Mouse (Mus musculus) brain, embryonic 14.5 days (tissue): ENCODE data around the gene Gm20489. TPM values are rescaled to one million over a fixed set of nuclear protein-coding genes. Genes with fewer than 3 reads are reported as not detected.
A peak's percentile ranks its signal among the peaks of the same experiment; 100 is the strongest.

Source experiments
- DNase-seq: peaks from one replicate; pipeline ENCODE4 v3.0.0-alpha.2; 2011; ENCODE audit warnings: low read depth
- CTCF ChIP-seq: fragments of 200-500 bp; IDR thresholded peaks from 2 replicates; pipeline ENCODE4 v1.5.1; 2012; ENCODE audit warnings: inconsistent platforms, mild to moderate bottlenecking, moderate library complexity, borderline replicate concordance; ENCODE audit not compliant: insufficient read depth, insufficient read length; ENCODE audit errors: extremely low read depth
- POLR2A ChIP-seq: fragments of 200-500 bp; IDR thresholded peaks from 2 replicates; pipeline ENCODE4 v1.6.1; 2012; ENCODE audit warnings: mild to moderate bottlenecking, inconsistent platforms, borderline replicate concordance; ENCODE audit not compliant: poor library complexity, insufficient read depth, insufficient read length, severe bottlenecking; ENCODE audit errors: extremely low read depth
- polyA plus RNA-seq: library from polyadenylated mRNA; depleted of rRNA; stranded (reverse); fragments of >200 nt; gene quantifications from 2 replicates; pipeline ENCODE4 v1.2.3, GENCODE M21; 2012

Gm20489 gene
- polyA plus RNA-seq, 1 experiment: not detected

DNA sequence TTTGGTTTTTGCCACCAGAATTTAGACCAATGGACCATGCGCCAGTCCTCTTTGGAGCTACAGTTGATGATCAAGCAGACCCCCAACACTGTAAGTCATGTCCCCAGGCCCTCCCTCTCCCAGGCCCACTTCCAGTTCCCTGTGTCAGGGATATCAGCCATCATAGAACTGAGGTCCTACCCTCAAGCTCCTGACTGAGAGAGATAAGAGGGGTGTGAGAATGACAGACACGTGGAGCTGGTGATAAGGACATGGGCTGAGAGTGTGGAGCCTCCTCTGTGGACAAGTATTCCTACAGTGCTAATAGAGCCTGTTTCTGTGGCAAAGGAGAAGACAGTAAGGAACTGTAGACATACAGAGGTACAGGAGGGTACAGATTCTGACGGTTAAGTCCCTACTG lies 18.7 kb upstream of the Gm20489 start:
- TF ChIP-seq POLR2A (no peak), CTCF (no peak)
- DNase-seq: no peak

DNA sequence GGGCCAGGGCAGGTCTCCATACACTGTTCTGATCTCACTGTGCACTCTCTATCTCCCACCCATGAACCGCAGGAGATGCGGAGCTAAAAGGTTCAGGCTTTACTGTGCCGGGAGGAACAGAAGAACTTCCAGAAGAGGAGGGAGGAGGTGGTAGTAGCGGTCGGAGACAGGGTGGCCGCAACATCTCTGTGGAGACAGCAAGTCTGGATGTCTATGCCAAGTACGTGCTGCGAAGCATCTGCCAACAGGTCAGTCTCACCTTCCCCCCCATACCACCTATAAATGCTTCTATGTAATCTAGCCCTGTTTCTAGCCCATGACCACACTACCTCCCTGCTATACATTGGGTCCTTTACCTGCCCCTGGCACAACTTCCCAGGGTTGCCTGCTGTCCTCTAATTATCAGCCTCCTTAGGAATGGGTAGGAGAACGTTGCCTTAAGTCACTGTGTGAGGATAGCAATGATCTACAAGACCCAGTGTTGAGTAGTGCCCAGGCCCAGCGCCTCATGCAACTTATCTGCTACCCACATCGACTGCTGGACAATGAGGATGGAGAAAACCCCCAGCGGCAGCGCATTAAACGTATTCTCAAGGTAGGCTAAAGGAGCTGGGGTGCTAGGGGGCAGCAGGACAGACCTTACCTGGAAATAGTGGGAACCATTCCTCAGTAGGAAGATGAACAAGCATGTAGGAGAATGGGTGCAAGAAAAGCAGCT lies 17.3 kb upstream of the Gm20489 start:
- no peak for DNase-seq
- TF ChIP-seq CTCF (no peak), POLR2A (no peak)

DNA sequence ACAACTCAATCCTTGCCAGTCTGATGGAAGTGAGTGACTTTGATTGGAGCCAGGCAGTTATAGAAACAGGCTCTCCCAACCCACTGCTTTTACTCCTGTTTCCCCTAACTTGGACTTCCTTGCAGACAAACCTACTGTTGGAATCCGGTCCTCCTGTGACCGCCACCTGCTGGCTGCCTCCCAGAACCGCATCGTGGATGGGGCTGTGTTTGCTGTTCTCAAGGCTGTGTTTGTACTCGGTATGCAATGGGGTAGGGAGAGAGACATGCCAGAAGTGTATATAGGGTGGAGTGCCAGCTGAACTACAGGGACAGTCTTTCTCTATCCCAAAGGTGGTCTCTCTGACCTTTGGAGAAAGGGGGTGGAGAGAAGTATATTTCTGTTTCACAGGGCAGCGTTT lies 16.7 kb upstream of the Gm20489 start:
- peak; percentile 68 for DNase-seq
- TF ChIP-seq POLR2A (no peak), CTCF (peak; percentile 76)

DNA sequence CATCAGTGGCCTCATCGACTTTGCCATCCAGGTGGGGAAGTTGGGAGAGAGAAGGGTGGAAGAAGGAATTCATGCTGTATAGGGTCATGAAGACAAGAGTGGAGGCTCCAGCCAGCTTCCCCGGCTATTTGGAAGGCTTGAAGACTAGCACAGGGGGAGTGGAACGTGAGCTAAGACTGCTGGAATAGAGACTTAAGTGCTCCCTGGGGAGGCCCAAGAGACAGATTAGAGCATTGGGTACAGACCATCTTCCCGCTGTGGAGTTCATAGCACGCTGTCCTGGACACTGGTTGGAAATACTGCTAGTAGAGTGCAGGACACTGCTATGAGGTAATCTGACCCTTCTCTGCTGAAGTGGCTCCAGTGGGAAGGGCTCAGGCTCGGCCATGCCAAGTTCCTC lies 14.0 kb upstream of the Gm20489 start:
- DNase-seq: no peak
- TF ChIP-seq CTCF (no peak), POLR2A (no peak)

DNA sequence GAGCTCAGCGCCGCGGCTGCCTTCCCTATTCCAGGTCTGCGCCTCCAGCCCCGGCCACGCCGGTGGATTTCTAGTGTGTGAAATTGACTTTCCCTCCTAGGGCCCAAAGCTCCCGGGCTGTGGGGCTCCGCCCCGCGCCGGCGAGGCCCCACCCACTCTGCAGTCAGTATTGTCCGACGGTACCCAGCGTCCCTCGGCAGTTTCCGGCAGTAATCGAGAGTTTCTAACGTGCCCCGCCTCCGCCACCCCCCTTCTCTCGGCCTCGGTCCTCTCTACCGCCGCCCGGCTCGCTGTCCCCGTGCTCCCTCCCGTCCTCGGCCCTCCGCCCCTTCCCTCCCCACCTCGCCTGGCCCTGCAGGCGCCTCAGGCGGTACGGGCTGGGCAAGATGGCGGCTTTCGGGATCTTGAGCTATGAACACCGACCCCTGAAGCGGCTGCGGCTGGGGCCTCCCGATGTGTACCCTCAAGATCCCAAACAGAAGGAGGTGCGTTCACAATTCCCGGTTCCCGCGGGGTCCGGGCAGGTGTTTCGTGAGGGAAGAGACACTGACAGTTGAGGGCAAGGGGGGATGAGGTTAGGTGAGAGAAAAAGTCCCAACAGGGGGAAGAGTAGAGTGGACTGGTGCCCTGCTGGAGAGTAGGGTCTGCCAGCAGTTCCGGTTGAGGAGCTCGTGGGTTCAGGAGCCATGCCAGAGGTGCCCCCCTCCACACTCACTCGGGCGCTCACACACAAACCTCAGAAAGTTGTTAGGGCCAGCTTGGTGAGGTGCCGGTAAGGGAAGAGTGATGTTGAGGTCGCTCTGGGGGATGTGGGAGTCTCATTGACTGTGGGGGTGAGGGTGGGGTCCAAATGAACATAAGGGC lies 5.3 kb upstream of the Gm20489 start, which contains the start of gene Med12:
TSS of gene Med12 (plus strand) at position 156 of the 864 bp plus-strand sequence.
- DNase-seq: peak; percentile 96
- TF ChIP-seq CTCF (no peak), POLR2A (0 out of 2 replicates have a peak, but pooled peaks have one; percentile 7)

DNA sequence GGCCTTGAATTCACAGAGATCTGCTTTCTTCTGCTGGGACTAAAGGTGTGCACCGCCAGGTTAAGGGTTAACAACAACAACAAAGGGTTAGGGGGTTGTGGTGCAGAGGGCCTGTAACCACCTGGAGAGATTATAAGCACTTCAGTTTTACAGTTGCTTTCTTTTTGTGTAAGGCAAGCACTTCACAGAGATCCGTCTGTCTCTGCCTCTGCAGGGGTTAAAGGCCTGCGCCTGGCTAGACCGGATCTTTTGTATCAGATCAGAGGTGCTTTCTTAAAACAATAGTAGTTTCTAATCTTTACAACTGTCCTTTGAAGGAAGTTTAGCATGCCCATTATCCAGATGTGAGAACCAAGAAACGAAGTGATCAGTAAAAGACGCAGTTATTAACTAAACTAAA lies 4.6 kb upstream of the Gm20489 start:
- TF ChIP-seq CTCF: no peak
- no peak for TF ChIP-seq POLR2A

DNA sequence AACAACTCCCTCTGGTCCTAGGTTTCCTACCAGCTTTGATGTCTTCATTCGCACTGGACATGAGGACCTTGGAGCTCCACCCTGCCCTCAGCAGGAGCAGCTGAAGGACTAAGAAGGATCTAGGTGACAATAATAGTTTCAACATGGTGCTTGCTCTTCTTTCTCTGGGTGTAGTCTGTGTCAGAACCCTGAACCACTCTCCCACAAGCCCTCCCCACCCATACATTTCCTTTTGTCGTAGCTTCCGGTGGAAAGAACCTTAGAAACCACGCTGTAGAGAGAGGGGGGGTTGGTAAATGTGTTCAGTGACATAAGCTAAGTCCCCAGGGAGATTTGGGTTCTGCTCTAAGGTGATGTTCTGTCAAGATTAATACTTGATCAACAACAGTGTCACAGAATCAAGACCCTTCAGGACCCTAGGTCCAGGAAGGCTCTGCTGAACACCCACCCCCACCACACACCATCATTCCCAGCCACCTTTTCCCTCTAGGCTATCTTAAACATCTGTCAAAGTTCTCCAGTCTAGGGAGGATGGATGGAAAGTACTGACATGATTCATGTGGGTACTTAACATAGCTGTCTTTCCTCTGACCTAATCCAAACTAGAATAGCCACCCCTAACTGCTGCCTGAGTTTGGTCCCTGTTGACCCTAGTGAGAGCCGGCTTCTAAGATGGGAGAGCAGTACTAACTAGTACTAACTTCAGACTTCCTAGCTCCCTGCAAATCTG lies 633 bp downstream of the Gm20489 start, which contains the start of gene Il2rg:
TSS of gene Il2rg (minus strand) at position 231 of the 730 bp plus-strand sequence.
- DNase-seq: no peak
- TF ChIP-seq POLR2A (no peak), CTCF (no peak)

More for the DNA sequence above, 4.6 kb upstream of the Gm20489 start:
- DNase-seq: peak; percentile 6

DNA sequence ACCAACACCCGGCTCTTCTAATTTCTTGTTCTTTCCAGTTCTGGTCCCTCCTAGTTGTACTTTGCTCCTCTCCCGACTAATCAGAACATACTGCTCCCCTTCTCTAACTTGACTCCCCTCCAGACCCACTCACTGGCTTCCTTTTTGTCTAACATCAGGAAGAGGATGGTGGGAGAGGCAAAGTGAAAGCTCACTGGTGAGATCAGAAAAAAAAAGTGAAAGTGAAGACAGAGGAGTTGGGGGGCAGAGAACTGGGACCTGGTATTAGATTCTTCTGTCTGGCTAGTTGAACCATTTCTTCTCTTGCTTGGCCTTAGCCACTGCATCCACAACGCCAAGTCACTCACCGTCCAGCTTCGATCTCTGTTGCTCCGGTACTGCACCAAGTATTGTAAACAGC lies 2.2 kb downstream of the Gm20489 start:
- DNase-seq: no peak
- TF ChIP-seq CTCF (no peak), POLR2A (no peak)

DNA sequence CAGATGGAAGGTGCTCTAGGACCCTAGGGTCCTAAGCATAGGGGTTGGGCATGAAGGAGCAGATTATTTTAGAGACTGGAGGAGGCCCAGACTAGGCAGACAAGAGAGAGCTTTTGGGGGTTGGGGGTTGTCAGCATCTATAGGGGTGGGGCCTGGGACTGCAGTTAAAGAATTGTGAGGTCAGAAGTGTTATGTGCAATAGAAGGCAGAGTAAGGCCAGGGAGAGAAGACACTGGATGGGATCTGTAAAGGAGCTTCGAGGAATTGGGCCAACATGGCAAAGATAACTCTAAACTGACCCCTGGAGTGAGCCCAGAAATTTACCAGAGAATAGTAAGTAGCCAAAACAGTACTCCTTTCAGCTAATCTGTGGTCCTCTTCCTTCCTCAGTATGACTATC lies 4.9 kb downstream of the Gm20489 start, which contains the start of gene Gm614:
TSS of gene Gm614 (minus strand) at position 101 of the 400 bp plus-strand sequence.
- TF ChIP-seq CTCF: no peak
- no peak for TF ChIP-seq POLR2A
- DNase-seq: no peak

DNA sequence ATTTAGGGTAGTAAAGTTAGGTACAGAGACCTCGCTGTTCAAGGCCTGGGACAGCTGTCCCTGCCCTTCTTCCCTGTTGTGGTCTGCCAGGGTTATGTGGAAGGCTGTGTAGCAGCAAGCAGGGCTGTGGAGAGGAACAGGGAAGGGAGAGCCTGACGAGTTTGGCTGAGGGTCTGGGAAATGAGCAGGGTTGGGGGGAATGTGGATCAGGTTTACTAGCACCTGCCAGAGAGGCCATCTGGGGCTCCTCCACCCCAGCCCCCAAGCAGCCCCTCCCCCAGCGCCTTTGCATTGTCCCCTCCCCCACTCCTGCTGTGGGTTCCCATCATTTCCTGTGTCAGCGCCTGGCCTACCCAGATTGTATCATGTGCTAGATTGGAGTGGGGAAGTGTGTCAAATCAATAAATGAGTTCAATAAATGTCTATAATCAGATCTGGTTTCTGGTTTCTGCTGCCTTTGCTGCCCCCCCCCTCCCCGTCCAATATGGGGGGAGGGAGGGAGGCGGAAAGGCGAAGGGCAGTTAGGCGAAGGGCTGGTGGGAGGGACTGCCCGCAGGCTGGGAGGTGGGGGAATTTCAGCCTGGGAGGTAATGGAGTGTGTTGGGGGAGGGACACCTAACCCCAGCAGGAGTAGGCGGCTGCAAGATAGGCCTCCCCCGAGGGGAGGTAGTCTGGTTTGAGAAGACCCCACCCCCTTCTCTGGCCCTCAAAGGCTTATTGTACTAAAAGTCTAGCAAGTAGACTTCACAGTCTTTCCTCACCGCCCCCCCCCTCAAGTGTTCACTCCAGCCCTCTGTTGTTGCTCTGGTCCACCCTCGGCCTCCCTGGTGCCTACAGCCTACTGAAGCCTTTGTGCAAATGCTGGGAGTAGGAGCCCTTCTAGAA lies 8.1 kb downstream of the Gm20489 start:
- no peak for TF ChIP-seq CTCF
- TF ChIP-seq POLR2A: no peak
- DNase-seq: peak; percentile 58

DNA sequence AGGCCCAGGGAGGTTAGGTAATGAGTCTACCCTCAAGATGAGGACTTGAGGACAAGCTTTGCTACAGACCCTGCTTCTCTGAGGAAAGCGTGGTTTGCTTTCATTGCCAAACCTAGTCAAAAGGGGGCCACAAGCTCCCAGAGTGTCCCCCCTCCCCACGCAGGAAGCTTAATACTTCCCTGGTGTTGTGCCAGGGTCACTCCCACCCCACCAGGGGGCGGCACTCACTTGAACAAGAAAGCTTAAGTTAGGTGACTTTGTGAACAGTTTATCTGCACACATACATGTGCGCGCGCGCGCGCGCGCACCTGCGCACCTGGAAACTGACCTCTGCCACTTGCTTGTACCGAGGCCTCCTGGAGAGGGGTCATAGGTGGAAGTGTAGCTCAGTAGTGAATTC lies 12.2 kb downstream of the Gm20489 start:
- peak; percentile 4; the same call in 1 of the 2 replicates for TF ChIP-seq CTCF
- no peak for TF ChIP-seq POLR2A
- DNase-seq: no peak

DNA sequence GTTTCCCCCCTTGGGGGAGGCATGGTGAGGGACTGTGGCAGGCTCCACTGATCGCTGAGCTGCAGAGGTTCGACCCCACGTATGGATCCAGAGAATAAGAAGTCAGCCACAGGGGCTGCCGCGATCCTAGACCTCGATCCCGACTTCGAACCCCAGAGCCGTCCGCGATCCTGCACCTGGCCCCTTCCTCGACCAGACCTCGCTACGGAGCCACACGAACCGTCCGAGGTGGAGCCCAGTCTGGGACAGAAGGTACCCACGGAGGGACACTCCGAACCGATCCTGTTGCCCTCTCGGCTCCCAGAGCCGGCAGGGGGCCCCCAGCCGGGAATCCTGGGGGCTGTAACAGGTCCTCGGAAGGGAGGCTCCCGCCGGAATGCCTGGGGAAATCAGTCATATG lies 14.1 kb downstream of the Gm20489 start:
- DNase-seq: no peak
- no peak for TF ChIP-seq CTCF
- no peak for TF ChIP-seq POLR2A

DNA sequence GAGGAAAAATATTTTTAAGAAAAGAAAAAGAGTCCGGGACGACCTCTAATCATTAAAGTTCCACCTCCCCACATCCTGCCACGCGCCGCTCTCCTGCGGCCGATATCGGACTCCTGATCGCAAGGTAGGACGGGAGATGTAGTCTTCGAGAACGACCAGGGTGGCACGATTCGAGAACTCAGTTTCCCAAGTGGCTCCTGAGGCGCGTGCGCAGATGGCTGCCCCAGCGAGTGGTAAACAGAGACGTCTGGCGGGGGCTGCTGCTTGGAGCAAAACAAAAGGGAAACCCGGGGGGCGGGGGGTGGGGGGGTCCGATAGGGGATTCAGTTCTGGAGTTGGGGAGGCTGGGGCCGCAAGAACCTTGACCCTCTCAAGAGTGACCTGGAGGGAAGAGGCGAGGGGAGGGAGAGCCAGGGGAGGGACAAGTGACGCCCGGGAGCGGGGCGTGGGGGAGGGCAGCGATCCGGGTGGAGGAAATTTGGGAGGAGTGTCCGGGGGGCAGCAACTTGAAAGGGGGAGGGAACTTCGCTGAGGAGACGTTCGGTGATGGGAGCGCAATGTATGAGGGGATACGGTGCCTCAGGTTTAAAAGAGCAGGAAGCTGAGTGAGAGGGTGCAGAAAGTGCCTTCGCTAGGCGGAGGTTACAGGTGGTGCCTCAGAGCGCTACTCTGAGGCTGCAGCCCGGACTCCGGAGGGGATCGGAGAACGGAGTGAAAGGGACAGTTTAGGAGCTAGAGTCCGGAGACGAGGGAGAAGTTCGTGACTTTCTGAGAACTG lies 14.7 kb downstream of the Gm20489 start, which contains the start of gene Foxo4:
TSS of gene Foxo4 (plus strand) at position 577 of the 778 bp plus-strand sequence.
- peak; percentile 97 for DNase-seq
- no peak for TF ChIP-seq CTCF
- TF ChIP-seq POLR2A: no peak
